In genomic region chr16:25445580-25445979, GRCm38 (mm10) we compare ENCODE assay signal across 12 mouse cellular contexts.
DNase-seq lines count a peak whose midpoint lies in the region; ATAC-seq and TF ChIP-seq lines count a peak whose summit lies in the region.
"Had no signal": no experiment of that assay in that cellular context is flagged by ENCODE, and none has a peak within 500 bp of the region (broad histone marks: within the 10 kb centered on the region; RNA-seq: fewer than 3 reads in every experiment).

No protein-coding gene starts in this region.

- no peaks in the 10 kb centered on the region for H3K36me3 ChIP-seq in hindbrain, postnatal 0 days (ENCODE audit: insufficient read depth, low read length)
- H3K36me3 ChIP-seq in hindbrain, embryonic 10.5 days: no peaks in the 10 kb centered on the region
- H3K36me3 ChIP-seq: neural tube, embryonic 12.5 days had no signal

- no peaks in the 10 kb centered on the region for H3K27me3 ChIP-seq in hindbrain, postnatal 0 days (ENCODE audit: insufficient read depth, low read length)
- H3K27me3 ChIP-seq in hindbrain, embryonic 10.5 days (ENCODE audit: insufficient read depth, poor library complexity, severe bottlenecking): no peaks in the 10 kb centered on the region
- H3K27me3 ChIP-seq: CH12.LX; neural tube, embryonic 12.5 days had no signal

- no peak overlapping the region for H3K9ac ChIP-seq in hindbrain, postnatal 0 days (replicated peaks; ENCODE audit: low read length)
- H3K9ac ChIP-seq: neural tube, embryonic 12.5 days had no signal

- H3K9me3 ChIP-seq in hindbrain, postnatal 0 days (ENCODE audit: low read length): no peaks in the 10 kb centered on the region
- no peaks in the 10 kb centered on the region for H3K9me3 ChIP-seq in hindbrain, embryonic 10.5 days
- H3K9me3 ChIP-seq: neural tube, embryonic 12.5 days had no signal

- TF ChIP-seq CTCF in hindbrain, postnatal 0 days (IDR thresholded peaks at IDR 0.05; ENCODE audit: low read depth): no peak

- WGBS in hindbrain, postnatal 0 days: 36% methylated on average over 7 of the region's 7 CpGs
- WGBS in hindbrain, embryonic 10.5 days: 66% methylated on average over 7 of the region's 7 CpGs

- no peak overlapping the region for H3K4me2 ChIP-seq in hindbrain, postnatal 0 days (ENCODE audit: low read depth, low read length)
- H3K4me2 ChIP-seq: neural tube, embryonic 12.5 days had no signal

- H3K4me1 ChIP-seq in hindbrain, postnatal 0 days (ENCODE audit: insufficient read depth, low read length): no peaks in the 10 kb centered on the region
- H3K4me1 ChIP-seq in hindbrain, embryonic 10.5 days (replicated peaks): peaks cover 13% of the 10 kb centered on the region

- ATAC-seq in hindbrain, postnatal 0 days: peak; percentile 66; the same call in 1 of the 2 replicates

- H3K4me3 ChIP-seq in hindbrain, postnatal 0 days (ENCODE audit: low read length): no peak overlapping the region
- H3K4me3 ChIP-seq in hindbrain, embryonic 10.5 days: no peak overlapping the region
- H3K4me3 ChIP-seq: neural tube, embryonic 12.5 days had no signal

- DNase-seq in hindbrain, postnatal 0 days (ENCODE audit: low spot score): peak; percentile 41
- no peak for DNase-seq in hindbrain, embryonic 10.5 days (ENCODE audit: low spot score)
- DNase-seq in adipocyte (ENCODE audit: low spot score): peak; percentile 65
- DNase-seq in gastrocnemius, postnatal 25 days: peak; percentile 74
- DNase-seq in kidney, postnatal 10 days: peak; percentile 12
- no peak for DNase-seq in layer of hippocampus, adult 9-11 months
- no peak for DNase-seq in thymus, postnatal 0 days (ENCODE audit: low spot score)
- DNase-seq in cerebellum, postnatal 25 days: no peak

- no peak overlapping the region for H3K27ac ChIP-seq in hindbrain, postnatal 0 days
- H3K27ac ChIP-seq in hindbrain, embryonic 10.5 days: no peak overlapping the region
- H3K27ac ChIP-seq: kidney, postnatal 0 days; neural tube, embryonic 12.5 days; stomach, postnatal 0 days had no signal

Comparison
In these comparisons a context has a peak if more than half of its experiments do, and no peak if none do; other contexts are left out.
1. DNase-seq: peak in hindbrain, postnatal 0 days (single experiment), adipocyte (single experiment), gastrocnemius, postnatal 25 days (single experiment) and kidney, postnatal 10 days (single experiment); none in hindbrain, embryonic 10.5 days (single experiment), layer of hippocampus, adult 9-11 months (single experiment), thymus, postnatal 0 days (single experiment) and cerebellum, postnatal 25 days (0 of 2).